Mouse (Mus musculus) lung, postnatal 36 days (tissue): ENCODE measurements around the gene Jakmip3.

Experiments
- DNase-seq: peaks from one replicate; pipeline ENCODE4 v3.0.0; 2022; ENCODE audit warnings: mixed read lengths

Jakmip3 gene

DNA sequence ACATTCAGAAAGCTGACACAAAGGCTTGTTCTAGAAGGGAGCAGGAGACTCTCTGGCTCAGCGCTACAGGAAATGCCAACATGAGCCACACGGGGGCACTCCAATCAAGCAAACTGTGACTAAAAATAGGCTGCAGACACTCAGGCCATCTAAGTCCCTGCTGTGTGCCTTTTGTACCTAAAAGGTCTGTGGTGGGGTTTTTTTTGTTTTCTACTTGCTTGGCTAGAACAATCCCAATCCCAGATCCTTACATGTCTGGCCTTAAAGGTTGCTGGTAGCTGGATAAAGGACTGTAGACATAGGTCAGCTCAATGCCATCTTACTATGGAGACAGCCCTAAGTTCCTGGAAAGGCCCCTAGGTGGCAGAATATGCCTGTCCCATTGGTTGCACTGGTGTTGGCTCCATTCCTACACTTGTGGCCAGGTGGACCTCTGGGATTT lies 127.7 kb downstream of the Jakmip3 start:
- peak; percentile 65 for DNase-seq

DNA sequence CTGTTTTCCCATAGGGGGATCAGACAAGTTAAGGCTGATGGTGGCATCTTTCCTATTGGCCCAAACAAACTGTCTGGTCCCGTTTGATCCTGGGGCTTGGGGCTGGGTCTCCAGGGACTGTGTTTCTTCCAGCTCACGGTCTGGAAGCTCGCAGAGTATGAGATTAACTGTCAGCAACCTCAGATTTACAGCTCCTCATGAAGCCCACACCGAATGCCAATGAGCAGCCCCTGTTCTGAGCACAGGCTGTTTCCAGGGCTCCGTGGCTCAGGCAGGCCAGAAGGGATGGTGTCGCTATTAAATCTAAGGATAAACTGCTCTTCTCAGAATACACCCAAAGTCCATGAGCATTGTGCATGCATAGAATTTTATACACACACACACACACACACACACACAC lies 133.7 kb downstream of the Jakmip3 start:
- no peak for DNase-seq

DNA sequence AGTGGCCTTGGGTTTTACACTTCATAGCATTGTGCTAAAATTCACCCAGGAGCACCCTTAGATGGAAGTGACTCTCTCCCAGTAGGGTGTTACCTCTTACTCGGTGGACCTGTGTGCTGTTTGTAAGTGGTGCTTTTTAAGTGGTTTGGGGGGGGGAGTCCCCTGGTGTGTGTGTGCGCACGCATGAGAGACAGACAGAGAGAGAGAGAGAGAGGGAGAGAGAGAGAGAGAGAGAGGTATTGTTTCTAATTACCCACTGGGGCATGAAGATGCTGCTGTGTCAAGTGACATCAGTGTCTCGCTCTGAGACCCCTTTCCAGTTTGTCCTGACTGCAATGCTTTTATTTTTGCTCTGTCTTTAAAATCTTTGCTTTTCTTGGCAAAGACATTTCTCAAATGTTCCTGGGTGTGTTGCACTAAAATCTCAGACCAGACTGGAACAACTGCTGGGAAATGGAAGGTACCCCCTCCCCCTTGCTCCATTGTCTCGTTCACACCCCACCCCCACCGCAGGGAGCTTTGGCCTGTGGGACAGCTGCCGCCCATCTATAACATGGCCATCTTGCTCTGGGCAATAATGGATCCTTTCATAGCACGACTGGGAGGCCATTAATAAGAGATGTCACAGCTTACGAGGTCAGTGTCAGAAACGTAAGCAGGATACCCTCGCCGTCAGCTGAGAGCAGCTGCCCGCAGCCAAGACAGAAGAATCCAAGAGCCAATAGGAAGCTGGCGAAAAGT lies 134.7 kb downstream of the Jakmip3 start:
- DNase-seq = no peak

DNA sequence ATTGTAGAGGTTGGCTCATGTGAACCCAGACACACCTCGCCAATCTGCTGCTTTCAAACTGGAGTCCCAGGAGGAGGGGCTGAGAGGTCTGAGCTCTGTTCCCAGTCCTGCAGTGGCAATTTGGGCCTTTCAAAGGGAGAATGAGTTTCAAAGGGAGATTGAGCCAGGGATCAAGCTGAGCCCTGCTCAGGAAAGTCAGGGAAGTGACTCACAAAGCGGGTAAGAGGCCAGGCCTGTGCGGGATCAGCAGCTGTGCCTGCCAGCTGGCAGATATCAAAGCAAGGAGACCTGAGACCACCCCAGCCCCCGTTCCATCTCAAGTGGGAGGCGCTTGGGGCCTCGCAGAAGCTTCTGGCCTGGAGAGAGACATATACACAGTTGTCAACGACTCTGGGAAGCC lies 136.8 kb downstream of the Jakmip3 start:
- DNase-seq = no peak

DNA sequence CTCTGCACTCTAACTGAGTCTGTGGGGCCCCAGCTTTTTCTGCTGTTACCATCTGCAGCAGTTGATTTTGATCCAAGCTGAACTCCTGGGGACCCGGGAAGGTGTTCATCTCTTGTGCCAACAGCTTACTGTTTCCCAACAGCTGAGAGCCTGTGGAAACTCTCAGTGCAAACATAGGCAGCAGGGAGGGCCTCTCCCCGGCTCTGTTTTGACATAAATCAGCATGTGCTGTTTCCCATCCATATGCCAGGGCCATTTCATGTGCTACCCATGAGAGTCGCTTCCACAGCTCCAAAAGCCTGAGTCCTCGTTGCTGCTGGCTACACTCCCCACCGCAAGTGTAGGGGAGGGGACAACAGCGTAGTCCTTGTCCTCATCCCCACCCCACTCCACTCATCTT lies 137.7 kb downstream of the Jakmip3 start:
- no peak for DNase-seq

DNA sequence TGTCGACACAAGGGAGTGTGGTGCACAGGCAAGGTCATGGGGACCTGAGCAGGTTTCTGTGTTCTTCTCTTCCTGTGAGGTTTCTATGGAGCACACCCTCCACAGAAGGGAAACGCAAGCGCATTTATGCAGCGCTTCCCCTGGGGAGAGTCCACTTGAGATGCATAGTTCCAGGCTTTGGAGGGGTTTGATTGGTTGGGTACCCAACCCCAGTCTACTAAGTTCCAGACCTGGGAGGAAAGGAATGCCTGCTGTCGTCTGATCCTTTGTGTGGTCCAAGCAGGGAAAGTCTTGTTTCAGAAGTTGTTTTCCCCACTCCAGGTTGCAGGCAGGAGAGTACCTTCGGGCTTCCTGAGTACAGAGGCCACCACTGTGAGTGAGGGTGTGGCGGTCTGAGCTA lies 138.6 kb downstream of the Jakmip3 start:
- no peak for DNase-seq

DNA sequence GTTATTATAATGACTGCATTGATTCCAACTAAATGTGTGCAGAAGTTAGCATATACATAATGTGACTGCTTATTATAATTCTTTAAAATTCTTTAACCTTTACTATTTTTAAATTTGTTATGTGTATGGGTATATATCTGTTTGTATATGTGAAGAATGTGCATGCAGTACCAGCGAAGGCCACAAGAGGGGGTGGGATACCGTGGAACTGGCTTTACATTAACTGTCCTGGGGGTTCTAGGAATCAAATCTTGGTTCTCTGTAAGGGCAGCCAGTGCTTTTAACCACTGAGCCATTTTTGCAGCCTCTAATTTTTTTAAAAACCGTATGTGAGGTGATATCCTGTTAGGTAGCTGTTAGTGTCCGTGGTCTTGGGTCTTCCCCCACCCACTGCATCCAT lies 140.2 kb downstream of the Jakmip3 start:
- no peak for DNase-seq

DNA sequence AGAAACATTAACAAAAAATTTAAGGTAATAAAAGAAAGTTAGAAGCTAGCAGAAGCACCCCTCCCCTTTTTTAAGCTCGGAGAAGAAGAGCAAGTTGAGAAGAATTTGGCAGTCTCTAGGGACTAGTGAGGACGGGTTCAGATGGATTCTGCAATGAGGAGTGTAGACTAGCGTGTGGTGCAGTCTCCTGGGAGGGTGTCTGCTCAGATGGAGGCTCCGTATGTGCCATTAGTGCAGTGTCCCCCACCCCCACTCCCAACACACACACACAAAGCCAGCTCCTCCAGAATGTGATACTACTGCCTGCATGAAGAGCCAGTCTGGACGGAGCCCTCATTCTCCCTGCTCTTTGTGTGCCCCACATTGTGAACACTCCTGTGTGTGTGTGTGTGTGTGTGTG lies 140.6 kb downstream of the Jakmip3 start:
- no peak for DNase-seq

DNA sequence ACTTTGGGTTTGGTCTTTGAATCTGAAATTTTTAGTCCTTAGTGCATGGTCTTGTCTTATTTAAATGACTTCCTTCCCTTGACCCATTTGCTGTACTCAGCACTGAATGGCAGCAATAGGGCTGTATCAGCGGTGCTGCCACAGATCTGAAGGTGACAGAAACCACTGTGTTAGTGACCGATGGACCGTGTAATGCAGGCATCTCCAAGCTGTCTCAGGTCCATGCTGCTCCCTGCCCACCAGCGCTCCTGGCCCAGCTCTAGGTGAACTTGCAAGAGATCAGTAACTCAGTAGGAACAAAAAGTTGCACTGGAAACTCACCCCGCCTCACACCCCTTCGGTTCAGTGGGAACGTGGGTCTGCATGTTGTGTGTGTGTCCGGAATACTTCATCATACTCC lies 141.8 kb downstream of the Jakmip3 start:
- no peak for DNase-seq

DNA sequence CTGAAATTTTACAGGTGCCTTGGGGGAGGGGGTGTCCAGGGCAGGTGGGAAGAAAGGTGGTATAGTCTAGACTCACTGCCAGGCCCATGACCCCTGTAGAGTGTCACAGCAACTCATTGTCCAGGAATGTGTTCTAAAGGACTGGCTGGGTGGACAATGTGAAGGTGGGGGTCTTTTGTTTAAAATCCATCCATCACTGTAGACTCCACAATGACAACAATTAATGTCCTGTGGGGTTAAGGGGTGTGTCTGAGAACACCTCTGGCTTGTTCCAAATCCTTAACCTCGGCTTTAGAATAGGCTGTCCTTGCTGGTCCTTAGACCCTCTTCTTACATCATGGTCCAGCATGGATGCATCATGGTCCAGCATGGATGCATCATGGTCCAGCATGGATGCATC lies 143.8 kb downstream of the Jakmip3 start:
- DNase-seq = no peak

DNA sequence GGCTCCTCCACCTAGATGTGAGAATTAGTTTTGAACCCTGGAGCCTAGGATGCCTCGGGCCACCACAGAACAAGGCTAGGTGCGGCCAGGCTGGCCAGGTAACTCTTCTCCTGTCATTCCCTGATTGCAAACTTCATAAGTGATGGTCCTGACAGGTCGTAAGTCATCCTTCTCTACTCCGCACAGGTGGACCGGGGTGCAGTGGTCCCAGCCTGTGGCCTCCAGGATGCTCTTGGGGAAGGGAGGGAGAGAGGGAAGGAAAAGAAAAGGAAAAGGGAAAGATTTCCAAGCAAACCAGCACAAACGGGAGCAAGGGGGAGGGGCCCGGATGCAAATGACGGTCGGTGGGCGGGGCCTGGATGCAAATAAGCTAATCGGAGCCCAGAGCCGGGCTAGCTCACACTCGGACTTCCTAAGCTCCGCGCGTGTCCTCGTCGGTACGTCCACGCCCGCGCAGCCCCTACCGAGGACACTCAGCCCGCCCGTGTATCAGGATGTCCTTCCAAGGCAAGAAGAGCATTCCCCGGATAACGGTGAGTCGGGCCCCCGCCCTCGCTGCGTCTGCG lies 145.2 kb downstream of the Jakmip3 start, which contains the start of gene Dpysl4:
Dpysl4 (plus strand) TSS at position 373 of the 566 bp plus-strand sequence.
- peak; percentile 17 for DNase-seq

DNA sequence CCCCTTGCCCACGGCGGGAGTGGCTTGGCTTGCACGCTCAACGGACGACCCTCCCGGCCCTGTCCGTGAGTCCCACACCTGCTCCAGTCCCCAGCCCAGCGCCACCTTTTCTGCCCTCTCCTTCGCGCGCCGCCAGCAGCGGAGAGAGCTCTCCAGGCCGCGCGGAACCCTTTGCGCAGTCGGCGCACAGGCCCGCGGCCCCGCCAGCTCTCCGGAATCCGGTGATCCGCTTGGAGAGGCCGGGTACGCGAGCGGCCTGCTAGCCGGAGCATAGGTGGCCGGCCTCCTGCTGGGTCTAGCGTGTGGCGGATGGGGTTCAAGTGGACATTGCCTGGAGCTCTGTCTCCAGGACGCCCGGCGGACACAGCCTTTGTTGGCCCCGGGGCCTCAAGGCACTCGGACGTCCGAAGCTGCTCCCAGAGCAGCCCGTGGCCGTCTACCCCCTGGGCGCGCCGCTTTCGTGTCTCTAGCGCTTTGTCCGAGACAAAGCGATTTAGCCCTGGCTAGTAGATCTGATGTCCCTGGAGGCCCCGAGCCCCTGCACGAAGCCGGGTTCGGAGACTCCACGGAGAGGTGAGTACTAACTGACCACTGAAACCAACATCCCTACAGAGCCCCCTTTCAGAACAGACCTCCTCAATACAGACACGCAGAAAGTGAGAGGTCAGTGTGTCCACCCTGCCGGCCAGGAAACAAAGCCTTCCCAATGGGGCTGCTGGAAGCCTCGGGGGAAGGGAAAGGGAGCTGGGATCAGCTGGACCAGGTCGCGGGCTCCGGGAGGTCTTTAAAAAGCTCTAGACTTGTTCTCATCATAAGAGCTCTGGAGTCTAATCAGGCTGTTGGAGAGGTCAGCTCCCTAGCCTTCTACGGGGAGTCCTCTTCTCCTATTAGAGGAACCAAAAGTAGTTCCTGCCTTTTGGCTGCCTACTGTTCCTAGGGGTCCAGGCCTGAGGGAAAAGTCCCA lies 145.9 kb downstream of the Jakmip3 start:
- DNase-seq = no peak

DNA sequence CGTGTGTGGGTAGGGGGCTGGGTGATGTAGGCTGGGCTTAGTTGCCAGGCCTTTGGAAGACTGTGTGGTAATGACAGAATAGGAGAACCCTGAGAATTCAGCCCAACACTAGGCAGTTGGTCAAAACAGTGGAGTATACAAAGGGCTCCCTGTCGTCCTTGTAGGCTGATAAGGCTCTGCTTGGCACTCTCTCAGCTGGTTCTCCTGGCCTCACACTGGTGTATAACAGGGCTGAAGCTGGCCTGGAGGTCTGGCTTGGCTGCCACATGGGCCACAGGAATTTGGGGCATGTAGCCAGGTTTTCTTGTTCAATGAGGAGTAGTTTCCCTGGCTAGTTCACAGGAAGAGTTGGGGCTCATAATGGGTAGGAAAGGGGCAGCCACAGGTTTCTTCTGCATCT lies 147.3 kb downstream of the Jakmip3 start:
- DNase-seq = peak; percentile 6

DNA sequence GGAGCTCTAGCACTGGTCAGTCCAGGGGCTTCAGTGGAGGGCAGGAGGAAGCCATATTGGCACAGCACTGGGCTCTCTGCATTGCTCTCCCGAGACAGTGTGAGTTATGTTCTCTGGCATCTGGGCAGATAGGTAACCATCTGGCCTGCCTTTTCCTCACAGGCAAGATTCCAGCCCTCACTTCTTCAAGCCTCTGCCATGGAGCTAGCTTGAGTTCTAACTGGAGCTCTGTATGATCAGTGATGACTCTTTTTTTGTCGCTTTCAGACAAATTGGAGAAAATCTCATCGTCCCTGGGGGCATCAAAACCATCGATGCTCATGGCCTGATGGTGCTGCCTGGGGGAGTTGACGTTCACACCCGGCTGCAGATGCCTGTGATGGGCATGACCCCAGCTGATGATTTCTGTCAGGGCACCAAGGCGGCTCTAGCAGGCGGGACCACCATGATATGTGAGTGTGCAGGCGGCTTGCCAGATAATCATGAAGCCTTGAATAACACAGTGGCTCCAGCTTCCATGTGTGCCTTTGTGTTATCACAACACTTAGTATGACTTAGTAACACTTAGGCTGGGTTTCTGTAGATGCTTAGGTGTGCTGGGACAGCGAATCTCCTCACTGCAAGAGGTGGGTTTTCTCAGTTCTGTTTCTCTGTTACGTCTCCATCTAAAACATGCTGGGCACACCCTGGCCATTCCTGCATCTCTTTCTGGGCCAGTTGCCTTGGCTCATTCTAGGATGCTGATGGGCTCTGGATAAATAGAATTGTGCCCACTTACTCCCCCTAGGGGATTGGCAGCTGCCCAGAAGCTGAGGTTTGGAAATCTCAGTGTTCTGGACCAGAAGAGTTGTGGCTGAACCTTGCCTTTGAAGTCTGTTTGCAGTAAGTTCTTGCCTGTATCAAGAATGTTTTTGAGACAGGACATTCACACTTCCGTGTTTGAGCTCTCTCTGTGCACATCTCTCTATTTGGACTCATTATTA lies 149.7 kb downstream of the Jakmip3 start:
- no peak for DNase-seq

DNA sequence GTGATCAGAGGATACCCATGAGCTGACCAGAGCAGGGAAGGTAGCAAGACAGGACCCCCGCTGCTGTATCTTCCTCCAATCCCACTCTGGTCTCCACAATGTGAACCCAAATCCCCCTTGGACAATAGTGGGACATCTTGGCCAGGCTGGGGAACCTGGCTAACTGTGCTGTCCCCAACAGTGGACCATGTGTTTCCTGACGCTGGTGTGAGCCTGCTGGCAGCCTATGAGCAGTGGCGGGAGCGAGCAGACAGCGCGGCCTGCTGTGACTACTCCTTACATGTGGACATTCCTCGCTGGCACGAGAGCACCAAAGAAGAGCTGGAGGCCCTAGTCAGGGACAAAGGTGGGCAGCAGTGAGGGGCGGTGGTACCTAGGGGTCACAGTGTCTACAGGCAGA lies 151.2 kb downstream of the Jakmip3 start:
- no peak for DNase-seq

DNA sequence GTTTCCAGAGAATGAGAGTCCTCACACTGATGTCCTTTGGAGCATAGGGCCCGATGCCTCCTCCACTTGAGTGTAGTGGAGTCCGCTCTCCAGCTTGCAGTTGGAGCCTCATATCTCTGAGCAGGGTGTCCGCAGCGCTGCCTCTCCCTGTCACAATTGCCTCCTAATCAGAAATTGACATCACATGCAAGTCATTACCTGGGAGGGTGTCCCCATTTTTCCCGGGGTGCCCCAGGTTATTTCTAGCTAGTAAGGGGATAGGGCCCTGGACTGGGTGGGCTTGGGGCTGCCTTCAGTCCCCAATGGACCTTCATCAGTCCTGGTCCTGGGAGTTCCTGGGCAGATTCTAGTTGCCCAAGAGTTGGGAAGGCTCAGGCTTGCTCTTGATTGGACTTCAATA lies 152.1 kb downstream of the Jakmip3 start:
- DNase-seq = no peak

DNA sequence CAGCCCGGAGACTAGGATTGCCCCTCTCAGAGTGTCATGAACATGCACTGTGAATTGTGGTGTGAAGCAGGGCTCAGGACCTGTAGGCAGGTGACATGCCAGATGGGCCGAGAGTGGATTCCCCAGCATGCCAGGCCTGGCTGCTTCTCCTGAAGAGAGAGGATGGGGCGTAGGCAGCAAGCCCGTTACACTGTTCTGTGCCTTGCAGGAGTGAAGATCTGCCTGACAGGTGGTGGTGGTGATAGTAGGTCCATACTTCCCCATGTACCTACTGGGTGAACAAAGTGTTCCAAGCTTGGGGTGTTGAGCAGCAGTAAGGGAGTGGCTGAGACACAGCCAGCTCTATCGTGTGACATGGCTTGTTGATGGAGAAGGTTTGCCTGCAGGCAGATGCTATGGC lies 152.6 kb downstream of the Jakmip3 start:
- DNase-seq = no peak

DNA sequence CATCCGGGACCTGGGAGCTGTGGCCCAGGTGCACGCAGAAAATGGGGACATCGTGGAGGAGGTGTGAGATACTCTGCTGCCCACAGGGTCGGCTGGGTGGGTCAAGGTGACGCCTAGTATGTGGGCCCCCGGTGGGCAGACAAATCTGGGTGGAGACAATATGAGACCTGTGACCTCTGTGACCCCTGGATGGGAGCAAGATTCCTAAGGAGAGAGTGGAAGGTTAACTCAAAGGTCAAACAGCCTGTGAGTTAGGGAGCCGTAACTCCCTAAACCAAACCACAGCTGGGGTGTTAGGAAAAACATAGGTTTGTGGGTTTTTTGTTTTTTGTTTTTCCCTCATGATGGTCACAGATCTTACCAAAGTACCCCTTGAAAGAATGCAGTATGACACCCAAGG lies 153.3 kb downstream of the Jakmip3 start:
- DNase-seq = no peak

DNA sequence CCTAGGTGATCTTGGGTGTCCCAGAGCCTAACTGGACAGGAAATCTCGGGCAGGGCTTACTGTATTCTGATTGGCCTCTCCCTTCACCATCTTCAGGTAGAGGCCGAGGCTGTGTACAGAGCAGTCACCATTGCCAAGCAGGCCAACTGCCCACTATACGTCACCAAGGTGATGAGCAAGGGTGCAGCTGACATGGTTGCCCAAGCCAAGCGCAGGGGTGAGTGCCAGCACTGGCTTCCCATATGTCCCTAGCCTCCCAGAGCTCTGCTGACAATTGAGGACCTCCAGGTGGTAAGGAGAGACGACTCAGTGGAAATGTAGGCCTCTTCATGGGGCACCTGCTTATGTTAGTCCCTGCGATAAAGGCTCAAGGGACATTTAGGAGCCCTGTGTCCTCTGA lies 154.2 kb downstream of the Jakmip3 start:
- DNase-seq = no peak

DNA sequence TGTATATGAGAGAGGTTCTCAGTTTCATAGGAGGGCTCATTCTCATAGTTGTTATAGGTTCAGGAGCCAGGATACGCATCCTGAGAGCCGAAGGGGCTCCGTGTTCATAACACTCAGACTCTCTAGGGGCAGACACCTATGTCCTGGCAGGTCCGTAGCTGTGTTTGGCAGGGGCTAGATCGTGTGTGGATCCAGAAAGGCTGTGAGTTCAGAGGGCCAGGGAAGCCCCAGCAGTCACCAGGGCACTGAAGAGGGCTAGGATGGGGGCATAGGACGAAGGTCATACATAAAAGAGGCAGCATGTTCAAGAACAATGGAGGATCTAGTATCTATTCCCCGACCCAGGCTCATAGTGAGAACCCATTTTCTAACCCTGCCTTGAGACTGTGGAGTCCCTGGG lies 154.8 kb downstream of the Jakmip3 start:
- DNase-seq = no peak

DNA sequence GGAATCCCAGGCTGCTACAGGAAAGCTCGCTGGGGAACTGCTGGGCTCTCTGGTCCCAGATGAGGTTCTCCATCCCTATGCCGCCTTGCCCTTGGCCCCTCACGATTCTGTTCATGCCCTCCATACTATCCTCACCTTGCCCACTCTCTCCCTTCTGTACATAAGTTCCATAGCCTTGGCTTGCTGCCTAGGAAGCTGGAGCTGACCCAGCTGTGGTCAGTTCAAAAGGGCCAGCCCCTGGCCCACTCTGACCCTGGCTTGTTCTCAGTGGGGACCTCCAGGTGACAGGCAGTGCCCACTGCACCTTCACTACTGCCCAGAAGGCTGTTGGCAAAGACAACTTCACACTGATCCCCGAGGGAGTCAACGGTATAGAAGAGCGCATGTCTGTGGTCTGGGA lies 155.9 kb downstream of the Jakmip3 start:
- no peak for DNase-seq

DNA sequence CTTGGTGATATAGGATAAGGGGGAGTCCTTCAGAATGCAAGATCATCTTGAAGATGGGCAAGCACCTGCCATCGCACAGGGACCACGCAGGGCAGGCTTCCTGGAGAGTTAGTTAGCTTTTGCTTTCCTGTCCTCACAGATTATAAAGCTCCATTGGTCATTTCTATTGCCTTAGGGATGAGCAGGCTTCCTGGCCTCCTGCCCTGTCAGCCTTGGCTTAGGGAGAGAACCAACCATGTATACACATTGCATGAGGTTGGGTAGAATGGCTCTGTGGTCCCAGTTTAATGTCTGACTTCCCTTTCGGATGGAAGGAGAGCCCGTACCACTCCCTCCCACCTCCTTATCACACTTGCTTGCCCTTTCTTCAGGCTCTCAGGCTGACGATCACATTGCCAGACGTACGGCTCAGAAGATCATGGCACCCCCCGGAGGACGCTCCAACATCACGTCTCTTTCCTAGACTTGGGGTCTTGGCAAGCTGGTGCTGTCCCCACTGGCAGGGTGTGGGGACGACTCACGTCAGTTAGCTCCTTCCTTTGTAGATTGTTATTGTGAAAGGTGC lies 160.1 kb downstream of the Jakmip3 start:
- DNase-seq = no peak
